Mouse (Mus musculus): ENCODE results near the gene Pdxp. TPM values are rescaled to one million over a fixed set of nuclear protein-coding genes. Genes with fewer than 3 reads are reported as not detected.
A peak's percentile ranks its signal among the peaks of the same experiment; 100 is the strongest.
"Not testable (repeated sequence)": the region's sequence is repeated elsewhere in the genome, so short reads cannot be mapped to it uniquely, and the experiment has no call there.

The Pdxp gene
- polyA plus RNA-seq, 1 experiment, result 3.5 TPM

DNA sequence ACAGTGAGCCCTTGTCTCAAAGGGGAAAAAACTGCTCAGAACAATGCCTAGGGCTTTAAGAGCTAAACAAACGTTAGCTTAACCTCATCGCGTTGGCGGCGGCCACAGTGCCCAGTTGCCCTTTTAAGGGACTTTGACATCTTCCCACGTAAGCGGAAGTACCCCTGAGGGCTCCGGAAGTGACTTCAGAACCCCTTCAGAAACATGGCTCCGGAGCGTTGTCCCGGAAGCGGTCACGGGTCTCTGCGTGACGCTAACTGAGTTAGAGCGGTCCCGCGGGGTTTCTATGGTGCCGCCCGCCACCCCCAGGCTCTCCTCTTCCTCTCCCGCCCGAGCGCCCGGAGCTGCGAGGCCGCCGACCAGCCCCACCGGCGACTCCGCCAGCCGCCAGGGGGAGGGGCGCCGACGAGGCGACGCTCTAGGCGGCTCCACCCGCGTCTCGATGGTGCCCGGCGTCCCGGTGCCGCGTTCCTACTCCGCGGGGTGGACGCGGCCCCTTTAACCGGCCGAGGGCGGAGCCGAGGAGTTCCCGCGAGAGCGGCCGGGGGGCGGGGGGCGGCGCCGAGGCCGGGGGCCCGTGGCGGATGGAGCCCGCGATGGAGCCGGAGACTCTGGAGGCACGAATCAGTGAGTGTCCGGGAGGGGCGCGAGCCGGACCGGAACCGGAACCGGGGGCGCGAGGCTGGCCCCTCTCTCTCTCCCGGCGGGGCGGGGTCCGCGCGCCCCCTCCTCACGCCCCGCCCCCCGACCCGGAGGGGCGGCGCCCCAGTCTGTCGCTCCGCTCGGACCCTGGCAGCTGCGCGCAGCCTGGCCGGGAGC, 36.5 kb upstream of the Pdxp start, which contains the start of gene Gga1:
Gga1 (plus strand) TSS at position 200 of the 819 bp plus-strand sequence.
- H3K4me1 ChIP-seq (ENCODE audit: control insufficient read depth, insufficient read depth, low read length), result peaks cover 7% of the 10 kb centered on the region
- peak; percentile 97 for DNase-seq
- peak; percentile 83; the same call in 1 of the 2 replicates for TF ChIP-seq POLR2A (IDR thresholded peaks at IDR 0.05; ENCODE audit: borderline replicate concordance, extremely low read depth, low read depth, low read length)
- TF ChIP-seq CTCF (IDR thresholded peaks at IDR 0.05; ENCODE audit: insufficient read depth, low read length), result no peak
- under 1% methylated on average over 74 of the region's 95 CpGs for whole genome bisulfite sequencing
- H3K4me3 ChIP-seq (replicated peaks; ENCODE audit: extremely low read depth, low read depth, low read length), result peak within 1 kb of the TSS; percentile 51

- peak; percentile 35 for DNase-seq
- under 1% methylated on average over 17 of the region's 17 CpGs for WGBS
- H3K4me1 ChIP-seq (ENCODE audit: control insufficient read depth, insufficient read depth, low read length), result peaks cover 7% of the 10 kb centered on the region
- H3K4me3 ChIP-seq (replicated peaks; ENCODE audit: extremely low read depth, low read depth, low read length), result peak overlapping the region; percentile 51
- TF ChIP-seq POLR2A (IDR thresholded peaks at IDR 0.05; ENCODE audit: borderline replicate concordance, extremely low read depth, low read depth, low read length) (no peak), CTCF (IDR thresholded peaks at IDR 0.05; ENCODE audit: insufficient read depth, low read length) (no peak)
Measured at GRCm38 (mm10) chr15:78877810-78878390, 35.8 kb upstream of the Pdxp start.

DNA sequence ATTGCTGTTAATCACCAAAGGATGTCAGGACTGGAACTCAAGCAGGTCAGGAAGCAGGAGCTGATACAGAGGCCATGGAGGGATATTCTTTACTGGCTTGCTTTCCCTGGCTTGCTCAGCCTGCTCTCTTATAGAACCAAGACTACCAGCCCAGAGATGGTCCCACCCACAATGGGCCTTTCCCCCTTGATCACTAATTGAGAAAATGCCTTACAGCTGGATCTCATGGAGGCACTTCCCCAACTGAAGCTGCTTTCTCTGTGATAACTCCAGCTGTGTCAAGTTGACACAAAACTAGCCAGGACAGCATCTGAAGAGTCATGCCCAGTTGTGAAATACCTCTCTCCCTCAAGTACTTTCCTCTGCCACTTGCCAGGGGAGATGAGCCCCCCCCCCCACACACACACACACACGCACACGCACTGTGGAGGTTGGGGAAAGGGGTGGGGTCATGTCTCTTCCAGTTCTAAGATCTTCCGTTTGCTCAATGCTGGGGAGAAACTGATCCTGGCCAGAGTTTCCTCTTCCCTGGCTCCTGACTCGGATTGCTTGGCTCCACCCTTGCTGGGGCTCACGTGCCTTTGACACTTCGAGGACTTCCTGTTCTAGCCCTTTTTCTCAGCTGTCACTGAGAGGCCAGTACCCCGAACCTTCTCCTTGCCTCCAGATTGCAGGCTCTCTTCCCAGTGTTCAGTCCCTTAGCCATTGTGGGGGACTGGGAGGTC, 34.8 kb upstream of the Pdxp start:
- not testable (repeated sequence) for H3K4me1 ChIP-seq (ENCODE audit: control insufficient read depth, insufficient read depth, low read length); H3K4me3 ChIP-seq (replicated peaks; ENCODE audit: extremely low read depth, low read depth, low read length)
- 7% methylated on average over 7 of the region's 7 CpGs for WGBS
- peak; percentile 44 for DNase-seq

GRCm38 (mm10) chr15:78880432-78880831, 33.3 kb upstream of the Pdxp start:
- TF ChIP-seq CTCF (IDR thresholded peaks at IDR 0.05; ENCODE audit: insufficient read depth, low read length) (no peak), POLR2A (IDR thresholded peaks at IDR 0.05; ENCODE audit: borderline replicate concordance, extremely low read depth, low read depth, low read length) (no peak)
- H3K4me1 ChIP-seq (ENCODE audit: control insufficient read depth, insufficient read depth, low read length), result peaks cover 7% of the 10 kb centered on the region
- DNase-seq, result no peak
- no peak overlapping the region for H3K4me3 ChIP-seq (replicated peaks; ENCODE audit: extremely low read depth, low read depth, low read length)
- WGBS, result 88% methylated on average over 8 of the region's 8 CpGs

DNA sequence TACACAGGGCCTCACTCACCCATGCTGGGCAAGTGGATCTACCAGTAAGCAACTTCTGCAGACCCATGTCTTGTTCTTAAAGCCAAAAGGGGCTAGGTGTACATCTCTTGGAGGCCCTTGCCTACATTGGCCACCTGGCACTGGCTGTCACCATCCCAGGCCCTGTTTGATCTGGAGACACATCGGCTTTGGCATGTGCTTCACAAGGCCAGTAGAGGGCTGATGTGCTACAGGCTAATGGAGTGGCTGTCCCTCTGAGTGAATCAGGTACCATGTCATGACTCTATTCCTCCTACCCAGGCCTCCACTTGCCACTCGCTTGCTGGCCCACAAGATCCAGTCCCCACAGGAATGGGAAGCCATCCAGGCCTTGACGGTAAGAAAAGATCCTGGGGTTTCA, 31.9 kb upstream of the Pdxp start:
- TF ChIP-seq CTCF (IDR thresholded peaks at IDR 0.05; ENCODE audit: insufficient read depth, low read length) (no peak), POLR2A (IDR thresholded peaks at IDR 0.05; ENCODE audit: borderline replicate concordance, extremely low read depth, low read depth, low read length) (no peak)
- no peak for DNase-seq
- H3K4me3 ChIP-seq (replicated peaks; ENCODE audit: extremely low read depth, low read depth, low read length), result no peak overlapping the region
- 83% methylated on average over 3 of the region's 3 CpGs for WGBS
- H3K4me1 ChIP-seq (ENCODE audit: control insufficient read depth, insufficient read depth, low read length), result peaks cover 7% of the 10 kb centered on the region

DNA sequence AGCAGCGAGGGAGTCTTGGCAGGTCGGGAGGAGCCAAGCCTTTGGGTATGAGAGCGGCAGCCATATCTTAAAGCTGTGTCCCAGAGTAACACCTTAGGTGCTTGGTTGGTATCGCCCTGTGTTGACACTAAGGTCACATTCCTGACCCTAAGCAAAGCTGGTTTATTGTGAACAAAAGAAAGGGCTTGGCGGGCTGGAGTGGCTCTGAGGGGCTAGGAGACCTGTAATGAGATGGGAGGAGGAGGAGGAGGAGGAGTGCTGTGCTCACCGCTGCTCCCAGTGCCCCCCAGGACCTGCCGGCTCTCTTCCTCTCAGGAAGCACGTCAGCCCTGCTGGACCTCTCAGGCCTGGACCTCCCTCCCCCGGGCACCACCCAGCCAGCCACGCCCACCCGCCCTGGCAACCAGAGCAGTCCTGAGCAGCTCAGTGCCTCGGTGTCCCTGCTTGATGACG, 24.3 kb upstream of the Pdxp start:
- peak; percentile 31 for DNase-seq

DNA sequence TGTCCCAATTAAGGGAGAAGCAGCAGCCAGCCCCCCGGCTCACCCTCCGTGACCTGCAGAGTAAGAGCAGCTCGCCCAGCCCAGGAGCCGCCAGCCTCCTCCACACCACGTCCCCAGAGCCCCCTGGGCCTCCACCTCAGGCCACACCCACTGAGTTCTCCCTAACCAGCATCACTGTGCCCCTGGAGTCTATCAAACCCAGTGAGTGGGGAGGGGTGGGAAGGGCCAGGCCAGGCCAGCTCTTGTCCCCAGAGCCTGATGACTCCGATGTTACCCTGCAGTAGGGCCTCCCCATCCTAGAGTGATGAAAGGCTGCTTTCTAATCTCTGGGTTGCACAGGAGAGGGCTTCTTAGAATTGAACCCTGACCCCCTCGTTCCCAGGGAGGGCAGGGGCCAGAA, 21.3 kb upstream of the Pdxp start:
- Histone ChIP-seq H3K4me1 (ENCODE audit: control insufficient read depth, insufficient read depth, low read length) (peaks cover 10% of the 10 kb centered on the region), H3K4me3 (replicated peaks; ENCODE audit: extremely low read depth, low read depth, low read length) (no peak overlapping the region)
- no peak for TF ChIP-seq POLR2A (IDR thresholded peaks at IDR 0.05; ENCODE audit: borderline replicate concordance, extremely low read depth, low read depth, low read length)
- TF ChIP-seq CTCF (IDR thresholded peaks at IDR 0.05; ENCODE audit: insufficient read depth, low read length), result no peak
- WGBS, result 77% methylated on average over 7 of the region's 7 CpGs
- DNase-seq, result no peak

More for the DNA sequence above, 24.3 kb upstream of the Pdxp start:
- Histone ChIP-seq H3K4me3 (replicated peaks; ENCODE audit: extremely low read depth, low read depth, low read length) (no peak overlapping the region), H3K4me1 (ENCODE audit: control insufficient read depth, insufficient read depth, low read length) (0 out of 2 replicates have a peak, but pooled peaks cover 3% of the 10 kb centered on the region)
- TF ChIP-seq POLR2A (IDR thresholded peaks at IDR 0.05; ENCODE audit: borderline replicate concordance, extremely low read depth, low read depth, low read length) (peak; percentile 24; the same call in 1 of the 2 replicates), CTCF (IDR thresholded peaks at IDR 0.05; ENCODE audit: insufficient read depth, low read length) (no peak)
- WGBS, result 37% methylated on average over 13 of the region's 13 CpGs

- H3K4me3 ChIP-seq (replicated peaks; ENCODE audit: extremely low read depth, low read depth, low read length), result no peak overlapping the region
- no peak for DNase-seq
- TF ChIP-seq POLR2A (IDR thresholded peaks at IDR 0.05; ENCODE audit: borderline replicate concordance, extremely low read depth, low read depth, low read length), result no peak
Measured at GRCm38 (mm10) chr15:78894726-78895125, 19.0 kb upstream of the Pdxp start.

DNA sequence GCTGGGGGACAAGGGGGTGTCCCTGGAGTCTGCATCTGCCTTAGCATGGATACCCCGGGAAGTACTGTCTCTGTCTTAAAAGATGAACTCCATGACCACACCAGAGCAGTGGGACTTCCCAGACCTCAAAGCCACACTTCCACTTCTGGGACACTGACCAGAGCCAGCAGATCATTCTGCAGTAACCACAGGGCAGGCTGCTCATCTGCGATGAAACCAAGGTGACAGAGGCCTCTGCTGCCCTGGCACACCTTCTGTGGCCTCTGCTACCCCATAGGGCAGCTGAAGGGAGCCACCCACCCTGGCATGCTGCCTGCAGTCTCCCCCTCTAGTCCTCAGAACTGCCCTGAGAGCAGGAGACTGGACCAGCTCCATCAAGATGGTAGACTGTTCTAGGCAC, 18.0 kb upstream of the Pdxp start:
- H3K4me3 ChIP-seq (replicated peaks; ENCODE audit: extremely low read depth, low read depth, low read length), result no peak overlapping the region
- DNase-seq, result no peak
- TF ChIP-seq POLR2A (IDR thresholded peaks at IDR 0.05; ENCODE audit: borderline replicate concordance, extremely low read depth, low read depth, low read length) (no peak), CTCF (IDR thresholded peaks at IDR 0.05; ENCODE audit: insufficient read depth, low read length) (no peak)
- peaks cover 7% of the 10 kb centered on the region for H3K4me1 ChIP-seq (ENCODE audit: control insufficient read depth, insufficient read depth, low read length)
- 50% methylated on average over 2 of the region's 2 CpGs for WGBS

More at GRCm38 (mm10) chr15:78894726-78895125, 19.0 kb upstream of the Pdxp start:
- WGBS, result 67% methylated on average over 13 of the region's 13 CpGs
- peaks cover 9% of the 10 kb centered on the region for H3K4me1 ChIP-seq (ENCODE audit: control insufficient read depth, insufficient read depth, low read length)
